Mouse (Mus musculus) fibroblast of lung, adult 2 months (primary cell): ENCODE measurements at regions not wholly inside any gene's neighbourhood (a gene's known extent, or its start where the extent isn't known, plus 50 kb on each side); places are given as distances from the start of the nearest gene placed in this dataset.

ENCODE experiments used
- DNase-seq: peaks from one replicate; pipeline ENCODE4 v3.0.0-alpha.2; 2011; ENCODE audit warnings: low read depth

- DNase-seq: no peak
Measured at GRCm38 (mm10) chr1:64295512-64295945, 173.4 kb upstream of the Klf7 start.

- no peak for DNase-seq
Measured at GRCm38 (mm10) chr1:64295051-64295450, 173.0 kb upstream of the Klf7 start.

GRCm38 (mm10) chr1:64288812-64289447, 166.8 kb upstream of the Klf7 start:
- DNase-seq: no peak

GRCm38 (mm10) chr1:64287068-64287467, 165.0 kb upstream of the Klf7 start:
- no peak for DNase-seq

GRCm38 (mm10) chr1:64284656-64285055, 162.6 kb upstream of the Klf7 start:
- DNase-seq: no peak

- DNase-seq: no peak
Measured at GRCm38 (mm10) chr1:64275865-64276264, 153.8 kb upstream of the Klf7 start.

GRCm38 (mm10) chr1:64275086-64275802, 153.2 kb upstream of the Klf7 start:
- DNase-seq: no peak

GRCm38 (mm10) chr1:64257237-64257636, 135.2 kb upstream of the Klf7 start:
- no peak for DNase-seq

- DNase-seq: no peak
Measured at GRCm38 (mm10) chr1:64255554-64256295, 133.6 kb upstream of the Klf7 start.

GRCm38 (mm10) chr1:64254673-64255072, 132.6 kb upstream of the Klf7 start:
- no peak for DNase-seq

GRCm38 (mm10) chr1:64253996-64254395, 131.9 kb upstream of the Klf7 start:
- no peak for DNase-seq

GRCm38 (mm10) chr1:64242401-64242800, 120.3 kb upstream of the Klf7 start:
- DNase-seq: no peak

- DNase-seq: no peak
Measured at GRCm38 (mm10) chr1:64229654-64230053, 107.6 kb upstream of the Klf7 start.

- peak; percentile 71 for DNase-seq
Measured at GRCm38 (mm10) chr1:64226001-64226918, 104.2 kb upstream of the Klf7 start.

- DNase-seq: no peak
Measured at GRCm38 (mm10) chr1:64223779-64224687, 102.0 kb upstream of the Klf7 start.

GRCm38 (mm10) chr1:64222475-64222874, 100.4 kb upstream of the Klf7 start:
- no peak for DNase-seq

GRCm38 (mm10) chr1:64220486-64220885, 98.4 kb upstream of the Klf7 start:
- no peak for DNase-seq

GRCm38 (mm10) chr1:64220040-64220439, 98.0 kb upstream of the Klf7 start:
- DNase-seq: no peak

GRCm38 (mm10) chr1:64215646-64216045, 93.6 kb upstream of the Klf7 start:
- DNase-seq: no peak

GRCm38 (mm10) chr1:64209131-64209530, 87.0 kb upstream of the Klf7 start:
- DNase-seq: peak; percentile 27
